Mouse (Mus musculus): Measurements from ENCODE around the gene Fpr1.
"Not testable (repeated sequence)": the region's sequence is repeated elsewhere in the genome, so short reads cannot be mapped to it uniquely, and the experiment has no call there.

The Fpr1 gene

GRCm38 (mm10) chr17:17883840-17884239 lies at the start of gene Fpr1:
TSS of gene Fpr1 (minus strand) at chr17:17883940.
- DNase-seq (ENCODE audit: low read depth, low spot score): no peak

DNA sequence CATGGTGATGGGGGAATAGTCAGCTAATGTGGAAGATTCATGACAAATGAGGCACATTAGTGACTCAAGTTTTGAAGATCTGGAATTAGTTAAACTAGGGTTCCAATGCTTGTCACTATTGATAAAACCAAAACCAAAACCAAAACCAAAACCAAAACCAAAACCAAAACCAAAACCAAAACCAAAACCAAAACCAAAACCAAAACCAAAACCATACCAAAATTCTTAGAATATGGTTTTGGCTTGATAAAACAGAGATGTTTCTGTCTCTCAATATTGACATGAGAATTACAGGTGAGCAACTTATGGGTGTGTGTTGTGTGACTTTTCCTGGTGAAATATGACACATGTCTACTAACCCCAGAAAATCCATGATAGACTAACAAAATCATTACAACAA lies 34.0 kb upstream of the Fpr1 start:
- no peak for DNase-seq (ENCODE audit: low read depth, low spot score)

DNA sequence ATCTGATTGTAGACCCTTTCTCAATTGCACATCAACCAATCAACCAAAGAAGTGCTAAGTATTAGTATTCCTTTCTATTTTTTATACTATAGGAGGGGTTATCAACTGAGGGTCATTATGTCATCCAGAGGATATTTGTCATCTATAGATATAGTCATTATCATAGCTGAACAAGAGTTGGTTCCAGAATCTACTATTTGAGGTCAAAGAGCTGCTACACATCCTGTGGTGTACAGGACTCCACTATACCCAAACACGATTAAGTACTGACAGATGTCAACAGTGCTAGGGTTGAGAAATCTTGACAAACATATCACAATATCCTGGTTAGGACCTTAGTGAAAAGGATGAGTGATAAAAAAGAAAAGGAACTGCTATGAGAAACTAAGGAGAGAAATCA lies 33.6 kb upstream of the Fpr1 start:
- DNase-seq (ENCODE audit: low read depth, low spot score): no peak

GRCm38 (mm10) chr17:17912618-17913017 lies 28.9 kb upstream of the Fpr1 start:
- DNase-seq (ENCODE audit: low read depth, low spot score): not testable (repeated sequence)

DNA sequence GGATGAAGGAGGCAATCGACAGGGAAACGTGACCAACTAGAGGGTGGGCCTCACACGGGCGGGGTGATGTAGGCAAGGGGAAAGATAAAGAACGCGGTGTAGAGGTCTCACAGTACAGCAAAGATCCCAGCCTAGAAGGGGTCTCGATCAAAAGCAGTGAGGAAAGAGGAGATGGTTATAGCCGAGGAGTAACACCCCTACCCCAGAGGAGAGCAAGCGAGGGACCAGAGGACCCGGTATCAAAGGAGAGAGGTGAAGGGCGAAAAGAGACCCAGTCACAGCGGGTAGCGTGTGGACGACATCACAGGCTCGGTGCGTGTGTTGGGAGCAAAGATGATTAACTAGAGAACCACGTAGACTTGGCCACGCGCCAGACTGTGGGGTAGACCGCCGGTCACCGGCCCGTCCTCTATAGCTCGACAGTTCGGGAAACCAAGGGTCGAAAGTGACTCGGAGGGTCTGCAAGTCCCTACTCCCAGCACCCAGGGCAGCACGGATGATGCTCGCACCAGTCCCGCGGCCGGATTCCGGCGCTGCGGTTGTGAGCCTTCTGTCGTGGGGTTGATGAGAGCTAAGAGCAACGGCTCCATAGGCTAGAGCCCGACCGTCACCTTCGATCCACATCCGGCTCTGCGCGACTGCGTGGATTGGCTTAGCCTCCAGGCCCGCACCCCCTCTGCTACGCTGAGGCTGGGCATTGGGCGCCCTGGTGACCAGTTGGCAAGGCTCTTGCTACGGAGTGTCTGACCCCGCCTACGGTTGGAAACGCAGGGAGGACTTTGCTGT lies 26.1 kb upstream of the Fpr1 start:
- peak; percentile 72 for DNase-seq (ENCODE audit: low read depth, low spot score)

GRCm38 (mm10) chr17:17900768-17901167 lies 17.0 kb upstream of the Fpr1 start:
- no peak for DNase-seq (ENCODE audit: low read depth, low spot score)

DNA sequence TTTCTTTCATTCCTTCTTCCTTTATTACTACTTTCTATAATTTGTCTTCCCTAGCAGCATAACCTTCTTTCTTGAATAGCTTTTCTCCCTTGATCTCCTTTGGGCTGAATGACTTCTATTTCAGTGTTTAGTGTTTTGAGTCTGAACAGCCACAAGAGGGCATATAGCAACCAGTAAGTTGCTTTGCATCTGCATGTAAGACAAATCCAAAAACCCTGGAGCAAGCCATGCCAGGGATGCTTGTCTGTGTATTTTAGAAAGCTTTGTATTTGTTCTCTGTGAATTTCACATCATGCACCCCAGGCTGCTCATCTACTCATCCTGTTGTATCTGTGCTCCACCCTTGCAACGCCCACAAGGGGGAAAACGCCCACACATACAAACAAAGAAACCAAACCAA lies 15.5 kb upstream of the Fpr1 start:
- peak; percentile 44 for DNase-seq (ENCODE audit: low read depth, low spot score)

DNA sequence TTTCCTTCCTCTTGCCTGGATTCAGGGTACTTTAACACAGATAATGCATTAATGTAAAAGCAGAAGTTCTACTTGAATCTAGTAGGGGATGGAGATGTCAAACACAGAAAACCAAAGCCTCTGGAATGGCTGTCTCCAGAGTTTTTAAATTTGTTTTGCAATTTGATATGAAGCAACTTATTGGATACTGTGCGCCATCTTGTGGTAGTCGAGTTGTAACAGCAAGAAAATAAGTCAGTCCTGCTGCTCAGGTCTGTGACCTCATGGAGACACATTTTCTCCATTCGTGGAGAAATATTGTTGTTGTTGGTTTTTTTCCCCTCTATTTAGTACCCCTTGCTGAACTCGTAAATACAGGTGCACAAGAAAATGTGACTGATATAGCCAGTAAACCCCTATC lies 12.3 kb upstream of the Fpr1 start:
- peak; percentile 59 for DNase-seq (ENCODE audit: low read depth, low spot score)

DNA sequence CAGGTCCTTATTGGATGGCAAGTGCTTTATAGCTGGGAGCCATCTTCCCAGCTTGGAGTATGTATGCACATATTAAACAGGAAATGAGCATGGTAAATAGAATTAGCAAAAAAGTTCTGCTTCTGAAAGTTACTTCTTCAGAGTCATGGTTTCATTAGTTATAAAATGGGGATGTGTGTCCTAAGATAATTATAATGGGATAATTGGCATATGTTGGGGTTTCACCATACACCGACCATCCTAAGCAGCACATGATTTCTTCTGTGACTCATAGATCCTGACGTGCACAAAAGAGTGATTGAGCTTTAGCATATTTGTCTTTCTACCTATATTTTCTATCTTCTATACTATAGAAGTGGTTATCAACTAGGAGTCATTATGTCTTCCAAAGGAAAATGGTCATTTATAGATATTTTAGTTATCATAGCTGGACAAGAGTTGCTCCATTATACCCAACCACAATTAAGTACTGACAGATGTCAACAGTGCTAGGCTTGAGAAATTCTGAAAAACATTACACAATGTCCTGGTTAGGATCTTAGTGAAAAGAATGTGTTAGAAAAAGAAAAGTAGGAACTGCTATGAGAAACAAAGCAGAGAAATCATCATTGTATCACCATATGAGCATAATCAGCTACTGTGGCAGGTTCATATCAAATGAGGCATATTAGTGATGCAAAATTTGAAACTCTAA lies 6.1 kb upstream of the Fpr1 start:
- DNase-seq (ENCODE audit: low read depth, low spot score): no peak

GRCm38 (mm10) chr17:17887774-17888248 lies 4.1 kb upstream of the Fpr1 start, which contains the start of the genes Fpr2 and Fpr3:
TSS of gene Fpr2 (plus strand) at chr17:17887824.
TSS of gene Fpr3 (plus strand) at chr17:17887852.
- DNase-seq (ENCODE audit: low read depth, low spot score): no peak

- DNase-seq (ENCODE audit: low read depth, low spot score): no peak
Measured at GRCm38 (mm10) chr17:17882672-17883071, 1.1 kb downstream of the Fpr1 start.

DNA sequence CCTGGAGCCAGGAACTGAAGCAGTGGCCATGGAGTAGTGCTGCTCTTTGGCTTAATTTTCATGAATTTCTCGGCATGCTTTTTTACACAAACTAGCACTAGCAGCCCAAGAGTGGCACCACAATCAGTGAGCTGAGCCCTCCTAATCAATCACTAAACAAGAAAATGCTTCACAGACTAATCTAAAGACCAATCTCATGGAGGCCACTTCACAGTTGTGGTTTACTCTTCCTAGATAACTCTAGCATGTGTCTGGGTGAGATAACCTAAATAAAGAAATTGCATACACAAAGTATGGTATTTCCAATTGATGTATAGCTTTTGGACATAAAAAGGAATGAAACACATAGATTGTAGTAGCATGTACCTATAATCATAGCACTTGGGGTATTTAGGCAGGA lies 4.4 kb downstream of the Fpr1 start:
- DNase-seq (ENCODE audit: low read depth, low spot score): no peak

GRCm38 (mm10) chr17:17871697-17872096 lies 12.0 kb downstream of the Fpr1 start:
- no peak for DNase-seq (ENCODE audit: low read depth, low spot score)

DNA sequence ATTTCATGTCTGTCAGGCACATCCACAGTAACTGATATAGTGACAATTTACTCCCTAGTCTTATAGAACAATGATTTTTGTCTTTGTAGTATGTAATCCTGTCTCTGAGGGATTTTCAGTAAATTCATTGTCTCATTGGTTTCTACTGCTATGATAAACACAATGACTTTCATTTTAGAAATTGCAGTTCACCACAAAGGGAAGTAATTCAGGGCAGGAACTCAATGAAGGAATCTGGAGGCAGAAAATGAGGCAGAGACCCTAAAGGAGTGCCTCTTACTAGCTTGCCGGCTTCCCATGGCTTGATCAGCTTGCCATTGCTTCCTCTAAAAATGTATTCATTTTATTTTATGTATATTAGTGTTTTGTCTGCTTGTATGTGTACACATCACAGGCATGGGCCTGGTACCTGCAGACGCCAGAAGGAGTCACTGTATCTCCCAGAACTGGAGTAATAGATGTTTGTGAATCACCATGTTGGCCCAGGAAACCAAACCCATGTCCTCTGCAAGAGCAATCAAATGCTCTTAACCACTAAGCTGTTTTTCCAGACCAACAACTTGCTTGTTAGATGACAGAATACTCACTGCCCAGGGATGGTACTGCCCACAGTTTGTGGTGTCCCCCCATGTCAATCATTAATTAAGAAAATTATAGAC lies 12.7 kb downstream of the Fpr1 start:
- DNase-seq (ENCODE audit: low read depth, low spot score): no peak

GRCm38 (mm10) chr17:17866801-17867469 lies 16.8 kb downstream of the Fpr1 start:
- DNase-seq (ENCODE audit: low read depth, low spot score): no peak

GRCm38 (mm10) chr17:17865168-17865567 lies 18.6 kb downstream of the Fpr1 start:
- no peak for DNase-seq (ENCODE audit: low read depth, low spot score)

DNA sequence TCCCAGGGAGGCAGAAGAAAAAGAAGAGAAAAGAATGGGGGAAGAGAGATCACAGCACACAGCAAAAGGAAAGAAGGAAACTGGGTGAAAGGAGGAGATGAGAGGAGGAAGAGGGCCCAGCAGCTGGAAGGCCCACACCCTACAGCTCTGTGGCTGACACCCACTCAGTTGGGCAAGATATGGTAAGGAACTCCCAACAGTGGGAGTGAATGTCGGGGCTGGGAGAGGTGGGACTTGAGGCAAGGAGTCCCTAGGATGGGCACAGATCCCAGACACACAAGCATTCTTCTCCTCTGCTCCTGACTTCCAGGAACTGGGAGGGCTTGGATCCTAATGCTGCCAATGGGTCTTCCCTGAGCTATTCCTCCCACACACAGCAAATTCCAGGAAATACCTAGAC lies 21.4 kb downstream of the Fpr1 start:
- no peak for DNase-seq (ENCODE audit: low read depth, low spot score)

- DNase-seq (ENCODE audit: low read depth, low spot score): no peak
Measured at GRCm38 (mm10) chr17:17860110-17860509, 23.6 kb downstream of the Fpr1 start.

DNA sequence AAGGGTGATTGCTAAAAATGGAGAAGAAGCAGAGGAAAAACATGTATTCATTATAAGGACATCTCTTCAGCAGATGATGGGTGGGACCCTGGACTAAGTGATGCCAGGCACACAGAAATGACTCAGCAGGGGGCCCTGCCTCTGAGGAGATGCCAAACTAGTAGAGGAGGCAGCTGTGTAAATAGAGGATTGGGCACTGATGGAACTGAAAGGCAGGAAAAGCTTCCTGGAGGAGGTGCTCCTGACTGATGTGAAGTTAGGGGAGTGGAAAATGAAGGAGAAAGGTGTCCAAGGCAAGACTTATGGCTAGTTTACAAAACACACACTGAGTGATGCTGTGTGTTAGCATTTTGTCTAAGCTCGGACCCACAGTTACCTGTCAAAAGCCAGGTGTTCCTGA lies 26.3 kb downstream of the Fpr1 start:
- no peak for DNase-seq (ENCODE audit: low read depth, low spot score)

DNA sequence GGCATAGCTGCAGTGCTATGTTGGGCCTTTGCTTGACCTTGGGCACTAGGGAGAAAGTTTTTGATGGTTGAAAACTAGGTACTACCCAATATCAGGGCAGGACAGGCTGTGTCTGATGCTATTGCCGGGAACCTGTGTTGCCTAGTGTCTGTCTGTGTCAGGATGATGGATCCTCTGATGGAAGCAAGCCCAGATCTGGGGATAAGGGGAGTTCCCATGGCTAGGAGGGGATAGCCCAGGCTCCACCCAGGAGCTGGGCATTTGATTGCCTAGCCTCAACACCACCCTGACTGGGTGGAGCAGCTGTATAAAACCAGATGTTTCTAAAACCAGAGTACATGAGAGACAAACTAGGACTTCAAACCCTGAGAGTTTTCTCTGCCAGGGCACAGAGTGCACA lies 27.1 kb downstream of the Fpr1 start:
- no peak for DNase-seq (ENCODE audit: low read depth, low spot score)

DNA sequence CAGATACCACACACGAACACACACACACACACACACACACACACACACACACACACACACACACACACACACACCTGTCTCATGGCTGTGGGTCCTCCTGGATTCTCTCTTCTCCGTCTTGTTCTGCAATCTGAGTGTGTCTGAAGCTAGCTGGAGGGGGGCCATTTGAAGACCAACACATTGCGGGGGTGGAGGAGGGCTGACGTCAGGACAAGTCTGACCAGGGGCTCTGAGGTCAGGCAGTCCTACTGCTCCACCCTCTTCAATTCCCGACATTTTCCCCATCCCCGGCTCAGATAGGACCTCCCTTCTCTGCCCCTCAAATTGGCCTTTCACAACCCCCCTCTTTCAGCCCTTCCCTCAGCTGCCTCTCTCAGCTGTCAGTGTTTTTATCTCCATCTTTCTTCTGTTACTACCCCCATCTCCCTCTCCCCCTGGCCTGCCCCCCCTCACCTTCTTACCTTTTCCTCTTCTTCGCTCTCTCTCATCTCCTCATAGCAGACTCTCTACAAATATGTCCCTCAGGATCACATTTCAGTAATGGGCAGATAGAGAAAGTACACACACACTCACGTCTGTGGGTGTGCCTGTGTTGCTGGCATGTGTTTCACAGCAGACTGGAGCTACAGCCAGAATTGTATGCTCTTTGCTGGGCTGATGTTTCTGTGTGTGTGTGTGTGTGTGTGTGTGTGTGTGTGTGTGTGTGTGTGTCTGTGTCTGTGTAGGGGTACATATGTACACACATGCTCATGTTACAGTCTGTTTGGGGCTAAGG lies 28.5 kb downstream of the Fpr1 start, which contains the start of gene Has1:
Has1 (minus strand) TSS at position 142 of the 775 bp plus-strand sequence.
- no peak for DNase-seq (ENCODE audit: low read depth, low spot score)

Data from ES-CJ7 (cell line).